Mouse (Mus musculus) erythroblast, embryonic 14.5 days (primary cell): Measurements from ENCODE around the gene Anks1b.

Experiments
- GATA1 ChIP-seq: IDR thresholded peaks from 2 replicates; pipeline ENCODE4 v1.6.1; 2012; ENCODE audit warnings: low read length, inconsistent platforms, mixed read lengths
- TAL1 ChIP-seq: IDR thresholded peaks from 3 replicates; pipeline ENCODE4 v1.6.1; 2012; ENCODE audit warnings: low read length, inconsistent platforms, mixed read lengths

GRCm38 (mm10) chr10:90685367-90685766, 812.1 kb downstream of the Anks1b start:
- TF ChIP-seq GATA1, result no peak
- no peak for TF ChIP-seq TAL1
